Mouse (Mus musculus) intestine, embryonic 14.5 days (tissue): Measurements from ENCODE around the gene Nek2. TPM values are rescaled to one million over a fixed set of nuclear protein-coding genes. Genes with fewer than 3 reads are reported as not detected.

Experiments used
- ATAC-seq: fragments of 200-750 bp; cut with Nextera tagmentation; replicated peaks from 2 replicates; pipeline ENCODE4 v1.8.0; 2017; ENCODE audit warnings: low read depth, moderate number of reproducible peaks, moderate TSS enrichment, moderate library complexity; ENCODE audit not compliant: low FRiP score, low TSS enrichment
- DNase-seq: peaks from one replicate; pipeline ENCODE4 v3.0.0-alpha.2; 2018; ENCODE audit warnings: low spot score
- H3K27ac ChIP-seq: fragments of 300-500 bp; sonication (generic); 2 replicates; pipeline ENCODE4 v1.5.1; 2014; ENCODE audit warnings: low read depth, mild to moderate bottlenecking, control low read depth
- H3K27me3 ChIP-seq: fragments of 300-500 bp; sonication (generic); replicated peaks from 2 replicates; pipeline ENCODE4 v1.6.1; 2014; ENCODE audit warnings: low read length, control low read depth; ENCODE audit not compliant: control insufficient read depth, insufficient read depth
- H3K36me3 ChIP-seq: fragments of 300-500 bp; sonication (generic); 2 replicates; pipeline ENCODE4 v1.6.1; 2014; ENCODE audit warnings: low read length, control low read depth; ENCODE audit not compliant: control insufficient read depth, insufficient read depth
- H3K4me1 ChIP-seq: fragments of 300-500 bp; sonication (generic); replicated peaks from 2 replicates; pipeline ENCODE4 v1.6.1; 2014; ENCODE audit warnings: low read length, control low read depth, mixed read lengths; ENCODE audit not compliant: control insufficient read depth, insufficient read depth
- H3K4me2 ChIP-seq: fragments of 300-500 bp; sonication (generic); 2 replicates; pipeline ENCODE4 v1.6.1; 2014; ENCODE audit warnings: low read length
- H3K4me3 ChIP-seq: fragments of 300-500 bp; sonication (generic); 2 replicates; pipeline ENCODE4 v1.5.1; 2014; ENCODE audit warnings: low read depth, low read length, control low read depth, mixed read lengths
- H3K9ac ChIP-seq: fragments of 300-500 bp; sonication (generic); 2 replicates; pipeline ENCODE4 v1.6.1; 2014; ENCODE audit warnings: mild to moderate bottlenecking, low read length
- H3K9me3 ChIP-seq: fragments of 300-500 bp; sonication (generic); 2 replicates; pipeline ENCODE4 v1.6.1; 2016; ENCODE audit warnings: low read length, control low read depth; ENCODE audit not compliant: control insufficient read depth
- WGBS: fragments of 180-500 bp; shearing (Covaris S2); extraction: QIAGEN DNeasy Blood & Tissue Kit; methylation state at CpG from one replicate; pipeline ENCODE4 v1.1.7; 2014; 5-methylcytosine and 5-hydroxymethylcytosine counted together
- polyA plus RNA-seq: library from polyadenylated mRNA; unstranded; fragments of >200 nt; fragmentation: Nextera tagmentation; extraction: Ambion mirVana; gene quantifications from 2 replicates; pipeline ENCODE4 v1.2.1, GENCODE M21; 2014

Gene Nek2
- 39.8 and 40.6 TPM in 2 replicates for polyA plus RNA-seq

GRCm38 (mm10) chr1:191821326-191822091, at the start of gene Nek2:
TSS of gene Nek2 (plus strand) at chr1:191821444.
- under 1% methylated on average over 79 of the region's 79 CpGs for WGBS
- H3K9me3 ChIP-seq, result no peaks in the 10 kb centered on the region
- peak within 1 kb of the TSS; percentile 82 for H3K9ac ChIP-seq
- ATAC-seq (peak; percentile 93), DNase-seq (peak; percentile 98)
- no peaks in the 10 kb centered on the region for H3K27me3 ChIP-seq
- peak within 1 kb of the TSS; percentile 81 for H3K4me3 ChIP-seq
- H3K4me1 ChIP-seq, result peaks cover 19% of the 10 kb centered on the region
- peak within 1 kb of the TSS; percentile 86 for H3K27ac ChIP-seq
- peak within 1 kb of the TSS; percentile 85 for H3K4me2 ChIP-seq
- peaks cover 31% of the 10 kb centered on the region for H3K36me3 ChIP-seq

- peaks cover 63% of the 10 kb centered on the region for H3K36me3 ChIP-seq
- DNase-seq, result no peak
- H3K9me3 ChIP-seq, result no peaks in the 10 kb centered on the region
- no peak for ATAC-seq
- no peaks in the 10 kb centered on the region for H3K4me1 ChIP-seq
- WGBS, result 63% methylated on average over 5 of the region's 5 CpGs
- H3K9ac ChIP-seq, result no peak overlapping the region
- no peak overlapping the region for H3K4me2 ChIP-seq
- H3K27me3 ChIP-seq, result no peaks in the 10 kb centered on the region
- H3K27ac ChIP-seq, result no peak overlapping the region
- H3K4me3 ChIP-seq, result no peak overlapping the region
Measured at GRCm38 (mm10) chr1:191774106-191774505, 47.1 kb upstream of the Nek2 start.

- Histone ChIP-seq H3K27ac (no peak overlapping the region), H3K4me3 (no peak overlapping the region), H3K9ac (no peak overlapping the region), H3K27me3 (no peaks in the 10 kb centered on the region), H3K4me1 (no peaks in the 10 kb centered on the region), H3K4me2 (no peak overlapping the region), H3K9me3 (no peaks in the 10 kb centered on the region), H3K36me3 (peaks cover 73% of the 10 kb centered on the region)
- WGBS, result 89% methylated on average over 8 of the region's 8 CpGs
- ATAC-seq (no peak), DNase-seq (no peak)
Measured at GRCm38 (mm10) chr1:191775116-191775515, 46.1 kb upstream of the Nek2 start.

DNA sequence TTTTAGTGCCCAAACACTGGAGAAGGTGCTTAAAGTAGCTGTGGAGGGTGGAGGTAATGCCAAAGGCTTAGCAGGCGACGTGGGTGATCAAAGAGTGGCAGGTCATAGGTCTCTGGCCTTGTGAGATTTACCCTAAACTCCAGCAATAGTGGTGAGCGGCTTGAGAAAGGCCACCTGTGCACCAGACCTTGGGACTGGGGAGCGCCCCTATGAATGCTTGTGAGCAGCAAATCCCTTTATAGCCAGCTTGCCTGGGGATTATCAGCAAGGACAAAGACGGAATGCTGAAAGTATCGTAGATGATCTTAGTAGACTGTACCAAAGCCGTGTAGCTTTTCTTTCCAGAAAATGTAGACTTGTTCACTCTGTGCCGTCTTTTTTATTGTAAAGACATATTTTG, 43.7 kb upstream of the Nek2 start:
- Histone ChIP-seq H3K36me3 (peaks cover 78% of the 10 kb centered on the region), H3K9me3 (no peaks in the 10 kb centered on the region), H3K4me1 (no peaks in the 10 kb centered on the region), H3K4me2 (no peak overlapping the region), H3K4me3 (no peak overlapping the region), H3K27ac (no peak overlapping the region), H3K9ac (no peak overlapping the region), H3K27me3 (no peaks in the 10 kb centered on the region)
- ATAC-seq (no peak), DNase-seq (no peak)
- WGBS, result 64% methylated on average over 8 of the region's 8 CpGs

GRCm38 (mm10) chr1:191780470-191780869, 40.8 kb upstream of the Nek2 start:
- H3K4me2 ChIP-seq, result no peak overlapping the region
- no peak for ATAC-seq
- no peaks in the 10 kb centered on the region for H3K27me3 ChIP-seq
- DNase-seq, result no peak
- no peak overlapping the region for H3K4me3 ChIP-seq
- H3K4me1 ChIP-seq, result no peaks in the 10 kb centered on the region
- H3K36me3 ChIP-seq, result peaks cover 54% of the 10 kb centered on the region
- WGBS, result 100% methylated on average over 1 of the region's 1 CpGs
- no peak overlapping the region for H3K9ac ChIP-seq
- no peak overlapping the region for H3K27ac ChIP-seq
- H3K9me3 ChIP-seq, result no peaks in the 10 kb centered on the region

DNA sequence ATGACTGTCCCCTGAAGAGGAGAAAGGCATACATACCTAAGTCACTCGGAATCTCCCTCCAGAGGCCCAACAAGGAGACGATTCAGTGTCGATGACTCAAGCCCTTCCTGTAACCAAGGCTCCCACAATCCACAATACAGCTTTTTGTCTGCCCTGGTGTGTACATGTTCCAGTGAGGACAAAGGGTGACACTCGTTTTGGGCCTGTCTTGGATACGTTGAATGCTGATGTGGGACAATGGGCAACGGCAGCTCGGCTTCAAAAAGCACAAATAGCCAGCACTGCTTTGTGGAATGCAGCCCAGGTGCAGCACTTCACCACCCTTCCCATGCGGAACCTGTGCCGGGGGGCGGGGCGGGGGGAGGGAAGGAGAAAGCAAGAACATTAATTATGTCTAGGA, 36.1 kb upstream of the Nek2 start:
- H3K36me3 ChIP-seq, result peaks cover 9% of the 10 kb centered on the region
- ATAC-seq (no peak), DNase-seq (no peak)
- 74% methylated on average over 11 of the region's 11 CpGs for WGBS
- H3K27ac ChIP-seq, result no peak overlapping the region
- H3K4me3 ChIP-seq, result no peak overlapping the region
- no peaks in the 10 kb centered on the region for H3K27me3 ChIP-seq
- H3K4me2 ChIP-seq, result no peak overlapping the region
- H3K9me3 ChIP-seq, result 0 out of 2 replicates have a peak, but pooled peaks cover 7% of the 10 kb centered on the region
- H3K9ac ChIP-seq, result no peak overlapping the region
- H3K4me1 ChIP-seq, result no peaks in the 10 kb centered on the region

- no peak for DNase-seq
- WGBS, result 58% methylated on average over 6 of the region's 6 CpGs
- Histone ChIP-seq H3K27me3 (no peaks in the 10 kb centered on the region), H3K4me3 (no peak overlapping the region), H3K4me2 (no peak overlapping the region), H3K9me3 (0 out of 2 replicates have a peak, but pooled peaks cover 7% of the 10 kb centered on the region), H3K27ac (no peak overlapping the region), H3K9ac (no peak overlapping the region), H3K4me1 (no peaks in the 10 kb centered on the region), H3K36me3 (peaks cover 3% of the 10 kb centered on the region; the same call in 1 of the 2 replicates)
- ATAC-seq, result no peak
Measured at GRCm38 (mm10) chr1:191786255-191786654, 35.0 kb upstream of the Nek2 start.

DNA sequence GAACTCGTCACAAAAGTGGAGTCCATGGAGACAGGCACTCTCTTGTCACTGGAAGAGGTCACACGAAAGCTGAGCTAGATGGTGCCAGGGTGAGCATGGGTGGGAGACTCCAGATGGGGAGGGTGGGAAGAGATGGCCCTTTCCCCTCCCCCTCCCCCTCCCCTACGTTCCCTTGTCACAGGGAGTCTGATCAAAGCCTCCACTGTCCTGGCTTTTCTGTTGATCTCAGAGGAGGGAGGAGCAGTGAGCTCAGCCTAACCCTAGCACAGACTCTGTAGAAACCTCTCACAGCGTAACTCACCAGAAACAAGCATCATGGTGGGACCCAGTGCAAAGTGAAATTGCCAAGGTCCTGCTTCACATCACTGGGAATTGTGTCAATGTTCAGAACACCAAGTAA, 33.9 kb upstream of the Nek2 start:
- Histone ChIP-seq H3K4me2 (no peak overlapping the region), H3K4me3 (no peak overlapping the region), H3K4me1 (no peaks in the 10 kb centered on the region), H3K27me3 (no peaks in the 10 kb centered on the region), H3K36me3 (no peaks in the 10 kb centered on the region), H3K27ac (no peak overlapping the region), H3K9me3 (0 out of 2 replicates have a peak, but pooled peaks cover 7% of the 10 kb centered on the region), H3K9ac (no peak overlapping the region)
- DNase-seq, result no peak
- no peak for ATAC-seq
- WGBS, result 26% methylated on average over 3 of the region's 4 CpGs

DNA sequence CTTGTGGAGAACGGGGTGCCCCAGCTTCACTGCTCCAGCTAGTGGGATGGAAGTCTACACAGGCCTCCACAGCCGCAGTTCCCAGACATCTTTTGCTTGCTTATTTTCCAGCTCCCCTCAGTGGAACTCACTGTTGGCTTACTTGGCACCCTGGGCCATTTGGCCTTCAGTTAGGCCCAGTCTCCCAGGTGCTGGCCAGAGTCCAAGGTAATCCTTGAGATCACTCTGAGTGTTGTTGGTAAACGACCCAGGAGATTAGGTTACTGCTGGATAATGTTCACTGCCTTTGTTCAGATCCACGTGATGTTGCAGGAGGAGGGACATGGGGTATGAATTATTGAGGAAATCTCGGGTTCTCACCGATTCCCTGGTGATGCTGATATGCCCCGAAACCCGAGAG, 28.3 kb upstream of the Nek2 start:
- Histone ChIP-seq H3K27ac (no peak overlapping the region), H3K4me1 (0 out of 2 replicates have a peak, but pooled peaks cover 3% of the 10 kb centered on the region), H3K27me3 (no peaks in the 10 kb centered on the region), H3K9me3 (0 out of 2 replicates have a peak, but pooled peaks cover 7% of the 10 kb centered on the region), H3K9ac (no peak overlapping the region), H3K4me2 (no peak overlapping the region), H3K4me3 (no peak overlapping the region), H3K36me3 (no peaks in the 10 kb centered on the region)
- no peak for ATAC-seq
- DNase-seq, result no peak
- WGBS, result 80% methylated on average over 8 of the region's 8 CpGs
